Mouse (Mus musculus): ENCODE measurements around the gene Adat1.

Gene Adat1

DNA sequence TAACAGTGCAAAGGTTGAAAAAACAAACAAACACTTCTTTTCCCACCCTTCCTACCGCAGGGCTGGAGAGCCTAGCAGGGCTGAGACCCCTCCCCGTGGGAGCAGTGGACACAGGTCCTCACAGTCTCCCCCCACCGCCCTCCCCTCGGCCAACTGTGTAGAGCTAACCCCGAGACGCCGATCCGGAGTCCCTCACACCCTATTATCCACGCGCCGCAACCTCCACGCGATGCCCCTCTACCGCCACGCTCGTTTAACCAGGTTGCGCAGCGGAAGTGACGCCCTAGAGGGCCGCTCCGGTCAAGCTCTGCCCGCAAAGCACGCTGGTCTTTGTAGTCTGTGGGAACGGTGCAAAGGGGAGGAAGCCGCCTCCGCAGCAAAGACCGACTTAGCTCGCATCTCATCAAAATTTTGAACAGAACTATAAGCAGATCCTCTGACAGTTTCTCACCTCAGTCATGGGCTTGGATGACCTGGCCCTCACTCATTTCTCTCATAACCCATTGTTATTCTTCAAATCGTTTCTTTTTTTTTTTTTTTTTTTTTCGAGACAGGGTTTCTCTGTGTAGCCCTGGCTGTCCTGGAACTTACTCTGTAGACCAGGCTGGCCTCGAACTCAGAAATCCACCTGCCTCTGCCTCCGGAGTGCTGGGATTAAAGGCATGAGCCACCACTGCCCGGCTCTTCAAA is at the start of gene Adat1:
Gene Adat1, minus strand, starts transcription at position 290 of the 690 bp plus-strand sequence.
- peak; percentile 77 to 82 for DNase-seq (ENCODE audit: low spot score in 2 of 2)

DNA sequence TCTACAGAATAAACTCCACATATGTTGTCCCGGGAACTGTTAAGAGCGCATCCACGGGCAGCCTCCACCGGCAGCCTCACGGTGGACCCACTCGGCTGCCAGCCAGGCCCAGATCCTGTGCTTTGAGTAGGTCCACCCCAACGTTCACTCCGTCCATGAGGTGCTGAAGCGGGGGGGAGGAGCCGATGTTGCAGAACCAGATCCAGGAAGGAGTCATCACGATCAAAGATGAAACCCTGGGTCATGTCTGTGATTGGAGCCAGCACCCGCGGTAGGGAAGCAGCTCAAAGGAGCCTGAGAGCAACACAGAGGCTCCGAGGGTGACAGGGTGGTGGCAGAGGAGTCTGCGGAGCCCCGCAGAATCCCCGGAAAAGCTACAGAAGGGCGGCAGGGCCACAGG is 45.4 kb upstream of the Adat1 start:
- DNase-seq (ENCODE audit: low spot score in 2 of 2), result no peak

DNA sequence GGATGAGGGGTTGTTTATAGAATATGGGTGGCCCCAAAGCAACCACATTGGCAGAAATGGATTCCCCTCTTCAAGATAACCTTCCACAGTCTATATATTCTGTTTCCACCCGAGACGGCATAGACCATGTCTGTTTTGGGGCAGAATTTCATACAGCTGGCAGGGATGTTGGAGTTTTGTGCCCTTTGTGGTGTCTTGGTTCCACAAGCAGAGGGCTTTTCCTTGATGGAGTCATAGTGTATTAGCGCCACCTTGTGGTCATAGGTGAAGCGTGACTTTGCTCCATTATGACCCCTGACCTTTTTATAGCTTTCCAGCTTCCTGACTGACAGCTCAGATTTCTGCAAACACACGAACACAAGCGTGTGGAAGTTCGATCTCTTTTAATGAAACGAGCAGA is 42.5 kb upstream of the Adat1 start:
- peak in 1 of 2 experiments; percentile 34 for DNase-seq (ENCODE audit: low spot score in 2 of 2)

DNA sequence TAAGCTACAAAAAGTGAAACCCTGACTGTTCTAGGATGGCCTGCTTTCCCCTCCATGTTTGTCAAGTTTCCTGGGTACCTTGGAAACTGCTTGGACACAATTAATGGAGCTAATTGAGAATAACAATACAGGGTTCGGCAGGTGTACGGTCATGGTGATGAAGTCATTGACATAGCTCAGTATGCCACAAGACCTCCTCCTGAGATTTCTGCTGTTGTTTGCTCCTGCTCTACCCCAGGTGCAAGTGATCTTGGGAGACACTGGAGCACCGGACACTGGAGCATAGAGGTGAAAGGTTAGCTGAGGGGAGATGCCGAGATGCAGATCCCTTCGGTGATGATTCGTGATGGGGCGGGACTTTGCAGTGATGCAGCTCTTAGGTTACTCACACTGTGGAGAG is 41.0 kb upstream of the Adat1 start:
- no peak for DNase-seq (ENCODE audit: low spot score in 2 of 2)

DNA sequence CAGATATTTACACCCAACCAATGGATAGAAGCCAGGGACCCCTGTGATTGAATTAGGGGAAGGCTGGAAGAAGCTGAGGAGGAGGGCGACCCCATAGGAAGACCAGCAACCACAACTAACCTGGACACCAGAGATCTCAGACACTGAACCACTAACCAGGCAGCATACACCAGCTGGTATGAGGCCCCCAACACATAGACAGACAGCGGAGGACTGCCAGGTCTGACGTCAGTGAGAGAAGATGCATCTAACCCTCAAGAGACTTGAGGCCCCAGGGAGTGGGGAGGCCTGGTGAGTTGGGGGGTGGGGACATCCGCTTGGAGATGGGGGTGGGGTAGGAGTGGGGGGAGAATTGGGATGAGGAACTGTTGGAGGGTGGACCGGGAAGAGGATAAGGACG is 38.6 kb upstream of the Adat1 start:
- DNase-seq (ENCODE audit: low spot score in 2 of 2), result no peak

DNA sequence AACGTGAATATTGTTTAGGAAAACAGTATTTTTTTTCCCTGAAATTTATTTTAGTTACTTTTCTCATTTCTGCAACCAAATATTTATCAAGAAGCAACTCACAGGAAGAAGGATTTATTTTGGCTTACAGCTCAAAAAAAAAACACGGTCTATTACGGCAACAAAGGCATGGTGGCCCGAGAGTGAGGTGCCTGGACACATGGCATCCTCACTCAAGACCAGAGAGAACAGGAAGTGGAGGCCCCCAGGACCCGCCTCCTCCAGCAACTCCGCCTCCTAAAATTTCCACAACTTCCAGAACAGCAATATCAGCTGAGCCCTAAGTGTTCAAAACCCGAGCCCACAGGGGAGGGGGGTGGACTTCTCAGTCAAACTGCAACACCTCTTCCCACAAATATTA is 37.4 kb upstream of the Adat1 start:
- no peak for DNase-seq (ENCODE audit: low spot score in 2 of 2)

DNA sequence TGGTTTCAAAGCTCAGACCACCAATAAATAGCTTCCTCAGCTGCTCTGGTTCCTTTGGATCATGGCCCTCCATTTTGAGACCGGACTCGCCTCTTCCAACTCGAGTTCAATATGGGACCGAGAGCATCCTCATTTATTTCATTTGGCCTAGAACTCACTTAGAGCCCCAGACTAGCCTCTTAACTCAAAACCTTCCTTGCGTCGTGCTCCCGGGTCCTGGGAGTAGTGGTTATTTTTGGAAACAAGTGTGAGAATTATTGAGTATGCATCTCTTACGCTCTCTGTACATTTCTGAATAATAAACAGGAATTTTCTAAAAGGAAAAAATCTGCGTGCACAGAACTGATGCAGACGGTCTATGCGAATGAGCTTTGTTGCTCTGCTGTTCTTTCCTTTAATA is 22.8 kb upstream of the Adat1 start, which contains the start of gene Gm6793:
Gene Gm6793, minus strand, starts transcription at position 101 of the 400 bp plus-strand sequence.
- no peak for DNase-seq (ENCODE audit: low spot score in 2 of 2)

DNA sequence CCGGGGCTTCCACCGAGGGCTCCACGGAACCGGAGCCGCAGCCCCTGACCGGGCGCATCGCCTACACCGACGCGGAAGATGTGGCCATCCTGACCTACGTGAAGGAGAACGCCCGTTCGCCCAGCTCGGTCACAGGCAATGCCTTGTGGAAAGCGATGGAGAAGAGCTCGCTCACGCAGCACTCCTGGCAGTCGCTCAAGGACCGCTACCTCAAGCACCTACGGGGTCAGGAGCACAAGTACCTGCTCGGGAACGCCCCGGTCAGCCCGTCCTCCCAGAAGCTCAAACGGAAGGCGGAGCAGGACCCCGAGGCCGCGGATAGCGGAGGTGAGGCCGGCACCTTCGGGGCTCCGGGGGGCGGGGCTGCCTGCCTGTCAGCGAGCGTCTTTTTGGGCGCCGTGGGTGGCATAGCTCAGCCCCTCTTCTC is 19.7 kb upstream of the Adat1 start:
- peak; percentile 42 to 44 for DNase-seq (ENCODE audit: low spot score in 2 of 2)

DNA sequence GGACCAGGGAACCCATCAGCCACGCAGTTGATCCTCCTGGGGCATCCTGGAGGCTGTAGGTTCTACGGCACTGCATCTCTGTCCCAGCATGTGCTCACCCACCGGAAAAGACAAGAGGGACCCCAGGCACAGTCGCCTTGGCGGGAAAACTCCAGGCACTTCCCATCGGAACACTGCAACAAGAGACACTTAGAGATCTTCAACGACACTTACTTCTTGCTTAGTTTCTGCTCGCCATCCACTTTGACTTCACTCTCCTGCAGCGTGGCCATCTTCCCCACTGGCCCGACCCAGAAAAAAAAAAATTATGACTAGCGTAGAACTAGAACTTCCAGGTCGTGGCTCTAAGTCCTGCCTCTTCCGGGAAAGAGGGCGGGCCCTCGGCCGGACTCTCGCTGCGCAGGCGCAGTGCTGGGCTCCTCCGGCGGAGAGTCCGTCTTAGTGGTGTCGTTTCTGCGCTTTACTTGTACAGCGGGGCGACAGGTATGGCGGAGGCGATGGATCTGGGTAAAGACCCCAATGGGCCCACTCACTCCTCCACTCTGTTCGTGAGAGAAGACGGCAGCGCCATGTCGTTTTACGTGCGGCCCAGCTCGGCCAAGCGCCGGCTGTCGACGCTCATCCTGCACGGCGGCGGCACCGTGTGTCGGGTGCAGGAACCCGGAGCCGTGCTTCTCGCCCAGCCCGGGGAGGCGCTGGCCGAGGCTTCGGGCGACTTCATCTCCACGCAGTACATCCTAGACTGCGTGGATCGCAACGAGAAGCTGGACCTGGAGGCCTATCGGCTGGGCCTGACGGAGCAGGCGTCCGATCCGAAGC is 19.1 kb upstream of the Adat1 start, which contains the start of the genes Kars and Terf2ip:
Gene Kars, minus strand, starts transcription at position 327 of the 819 bp plus-strand sequence.
Gene Terf2ip, plus strand, starts transcription at position 402 of the 819 bp plus-strand sequence.
- peak; percentile 85 to 88 for DNase-seq (ENCODE audit: low spot score in 2 of 2)

DNA sequence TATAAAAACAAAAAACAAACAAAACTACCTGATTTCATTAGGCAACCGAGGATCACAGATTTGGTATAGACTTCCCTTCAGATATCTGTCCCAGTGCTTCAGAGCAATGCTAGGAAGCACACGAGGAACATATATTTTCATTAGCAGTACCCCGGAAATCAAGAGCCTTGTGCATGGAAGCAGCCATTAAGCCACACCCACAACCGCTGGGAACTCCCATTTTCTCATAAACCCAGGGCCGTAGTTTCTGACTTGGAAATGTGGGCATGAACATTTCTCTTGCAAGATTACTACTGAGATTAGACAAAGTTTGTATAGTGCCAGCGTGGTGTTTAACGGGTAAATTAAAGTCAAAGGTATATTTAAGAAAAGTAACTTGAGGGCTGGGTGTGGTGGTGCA is 17.5 kb upstream of the Adat1 start:
- DNase-seq (ENCODE audit: low spot score in 2 of 2), result no peak

DNA sequence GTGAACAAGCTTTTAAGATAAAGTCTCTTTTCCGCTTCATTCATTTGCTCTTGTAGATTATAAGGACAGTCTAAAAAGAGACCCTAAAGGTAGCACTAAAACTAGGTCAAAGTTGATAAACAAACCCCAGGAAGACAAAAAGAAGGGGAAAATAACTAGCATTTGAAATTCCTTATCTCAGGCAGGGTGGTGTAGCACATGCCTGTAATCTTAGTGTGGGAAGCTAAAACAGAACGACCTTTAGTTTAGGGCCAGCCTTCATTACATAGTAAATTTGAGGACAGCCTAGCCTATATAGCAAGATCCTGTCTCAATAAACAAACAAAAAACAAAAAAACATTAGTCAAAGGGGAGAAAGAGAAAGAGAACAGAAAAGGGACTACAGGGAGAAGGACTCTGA is 15.6 kb upstream of the Adat1 start:
- no peak for DNase-seq (ENCODE audit: low spot score in 2 of 2)

DNA sequence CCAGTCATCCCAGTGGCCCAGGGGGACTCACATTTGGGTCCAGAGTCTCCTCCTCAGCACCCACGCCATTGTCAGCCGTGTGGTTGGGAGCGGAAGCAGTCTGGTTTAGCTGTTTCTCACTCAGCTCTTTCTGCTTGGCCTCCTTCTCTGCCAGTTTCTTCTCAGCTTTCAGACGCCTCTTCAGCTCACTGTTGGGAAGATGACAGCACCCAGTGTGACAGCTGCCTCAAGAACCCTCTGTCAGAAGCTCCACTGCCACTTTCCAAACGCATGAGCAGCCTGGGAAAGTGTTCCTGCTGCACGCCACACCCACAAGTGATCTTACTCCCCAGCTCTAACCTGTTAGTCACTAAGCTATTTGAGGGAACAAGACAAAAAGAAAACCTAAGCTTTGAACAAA is 13.5 kb upstream of the Adat1 start:
- DNase-seq (ENCODE audit: low spot score in 2 of 2), result no peak

DNA sequence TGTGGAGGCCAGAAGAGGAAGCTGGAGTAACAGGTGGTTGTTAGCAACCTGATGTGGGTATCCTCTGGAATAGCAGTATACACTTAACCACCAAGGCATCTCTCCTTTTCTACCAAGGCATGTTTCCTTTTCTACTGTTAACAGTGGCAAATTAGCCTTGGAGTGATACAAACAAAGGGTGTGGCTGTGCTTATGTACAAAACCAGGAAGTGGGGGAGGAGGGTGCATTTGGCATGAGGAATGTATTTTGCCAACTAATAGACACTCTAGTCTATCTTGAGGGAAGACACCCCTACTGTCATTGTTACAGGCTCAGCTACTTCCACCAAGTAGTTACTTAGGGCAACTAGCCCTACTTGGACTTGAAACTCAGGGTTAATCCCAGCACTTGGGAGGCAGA is 12.7 kb upstream of the Adat1 start:
- DNase-seq (ENCODE audit: low spot score in 2 of 2), result no peak

DNA sequence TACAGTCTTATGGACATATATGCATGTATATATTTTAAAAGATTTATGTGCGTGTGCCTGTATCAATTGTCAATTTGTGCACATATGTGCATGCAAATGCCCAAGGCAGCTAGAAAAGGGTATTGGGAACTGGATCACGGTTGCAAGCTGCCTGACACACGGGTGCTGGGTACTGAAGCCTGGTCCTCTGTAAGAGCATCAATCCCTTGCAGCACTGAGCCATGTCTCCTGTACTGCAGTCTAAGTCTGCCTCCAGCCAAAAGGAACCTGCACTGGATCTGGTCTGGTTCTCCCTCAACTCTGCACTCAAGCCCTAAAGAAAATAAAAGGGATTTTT is 569 bp upstream of the Adat1 start:
- DNase-seq (ENCODE audit: low spot score in 2 of 2), result no peak

DNA sequence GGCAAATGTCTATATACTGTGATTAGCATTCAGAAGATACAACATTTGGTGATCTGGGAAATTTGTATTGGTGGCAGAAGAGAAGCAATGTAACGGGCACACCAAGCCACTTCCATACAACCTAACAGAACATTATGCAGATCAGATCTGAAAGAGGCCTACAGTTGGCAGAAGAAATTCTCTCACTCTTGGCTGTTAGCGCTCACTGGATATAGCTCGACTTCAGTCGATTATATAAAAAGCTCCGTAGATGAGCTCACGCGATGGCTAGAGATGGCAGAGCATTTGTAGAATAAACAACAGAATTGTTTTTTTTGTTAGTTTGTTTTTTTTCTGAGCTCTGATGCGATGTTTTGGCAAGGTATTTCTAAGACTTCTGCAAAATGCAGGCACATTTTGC is 824 bp downstream of the Adat1 start:
- no peak for DNase-seq (ENCODE audit: low spot score in 2 of 2)

DNA sequence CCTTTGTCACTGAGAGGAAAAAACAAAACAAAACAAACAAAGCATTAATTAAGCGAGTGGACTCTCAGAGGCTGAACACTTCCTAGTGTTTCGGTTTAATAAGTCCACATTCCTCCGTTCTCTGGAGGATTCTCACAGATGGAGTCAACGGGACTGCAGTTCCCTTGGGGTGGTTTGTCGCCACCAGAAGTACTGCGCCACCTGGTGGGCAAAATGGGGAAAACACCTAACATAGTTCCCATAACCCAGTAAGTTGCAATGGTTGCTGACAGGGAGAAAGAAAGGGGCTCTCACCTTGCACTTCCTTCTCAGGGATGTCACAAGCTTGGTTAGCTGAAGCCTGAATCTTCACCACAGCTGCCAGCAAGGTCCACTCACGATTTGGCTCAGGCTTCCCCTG is 2.2 kb downstream of the Adat1 start:
- DNase-seq (ENCODE audit: low spot score in 2 of 2), result peak; percentile 51 to 79

DNA sequence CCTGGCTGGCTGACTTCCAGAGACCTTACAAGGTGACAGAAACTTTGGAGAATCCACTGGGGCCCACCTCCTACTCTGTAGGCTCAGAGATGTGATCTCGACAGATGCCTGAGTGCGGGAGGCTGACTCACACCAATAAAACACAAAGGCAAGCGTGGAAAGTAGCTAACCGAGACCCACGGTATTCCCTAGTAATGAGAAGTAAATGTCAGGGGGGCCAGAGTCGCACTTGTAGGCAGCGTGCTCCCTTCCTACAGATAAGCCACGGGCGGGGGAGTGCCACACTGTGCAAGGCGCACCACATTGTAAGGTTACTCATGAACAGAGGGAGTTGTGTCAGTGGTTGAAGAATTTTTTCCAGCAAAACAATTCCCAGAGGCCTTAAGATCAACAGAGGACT is 7.6 kb downstream of the Adat1 start:
- no peak for DNase-seq (ENCODE audit: low spot score in 2 of 2)

DNA sequence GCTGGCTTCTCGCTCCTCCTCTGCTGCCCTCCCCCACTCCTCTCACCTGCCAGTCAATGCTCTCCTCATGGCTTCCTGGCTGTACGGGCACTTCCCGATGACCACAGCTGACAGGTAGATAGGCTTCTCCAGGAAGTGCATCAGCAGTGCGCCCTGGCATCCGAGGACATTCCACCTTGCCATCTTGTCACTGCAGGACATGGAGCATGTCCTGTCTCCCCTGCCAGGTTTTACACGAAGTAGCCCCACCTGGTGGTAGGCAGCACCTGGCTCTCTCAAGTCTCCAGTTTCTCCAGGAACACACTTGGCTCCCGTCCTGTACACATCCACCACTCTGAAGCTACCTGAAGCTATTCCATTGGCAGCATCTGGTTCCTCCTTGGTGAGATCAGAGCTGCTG is 10.0 kb downstream of the Adat1 start:
- DNase-seq (ENCODE audit: low spot score in 2 of 2), result peak in 1 of 2 experiments; percentile 26

DNA sequence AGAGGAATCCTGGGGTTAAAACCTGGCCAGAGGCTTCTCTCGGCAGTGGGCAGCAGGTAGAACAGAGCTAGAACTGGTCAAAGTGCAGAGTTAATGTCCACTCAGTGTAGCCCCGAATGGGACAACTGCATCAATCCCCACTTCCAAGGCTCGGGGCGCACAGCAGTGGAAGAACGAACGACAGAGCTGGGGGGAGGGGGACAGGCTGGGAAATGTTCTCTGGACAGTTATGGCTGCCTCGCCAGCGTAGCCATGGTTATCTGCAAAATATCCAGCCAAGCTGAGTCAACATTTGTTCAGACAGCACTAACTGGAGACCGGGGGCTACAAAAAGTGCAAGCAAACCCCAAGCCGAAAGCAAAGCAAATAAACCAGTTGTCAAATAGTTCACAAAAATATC is 14.0 kb downstream of the Adat1 start:
- no peak for DNase-seq (ENCODE audit: low spot score in 2 of 2)

DNA sequence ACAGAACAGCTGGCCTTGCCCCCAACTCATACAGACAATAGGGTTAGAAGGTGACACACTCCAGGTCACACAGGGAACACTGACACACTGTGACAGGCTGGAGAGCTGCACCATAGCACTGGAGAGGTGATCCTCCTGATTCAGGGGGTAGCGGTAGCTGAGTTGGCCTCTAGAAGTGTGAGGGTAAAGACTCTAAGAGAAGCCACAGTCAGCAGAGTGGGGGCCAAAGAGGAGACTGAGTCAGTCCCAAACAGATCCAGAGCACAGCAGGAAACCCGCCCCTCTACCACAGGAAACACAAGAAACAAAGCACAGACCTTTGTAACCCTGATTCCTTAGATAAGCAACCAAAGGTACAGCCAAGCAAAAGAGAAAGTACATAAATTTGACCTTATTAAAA is 15.8 kb downstream of the Adat1 start:
- DNase-seq (ENCODE audit: low spot score in 2 of 2), result peak; percentile 36 to 48

DNA sequence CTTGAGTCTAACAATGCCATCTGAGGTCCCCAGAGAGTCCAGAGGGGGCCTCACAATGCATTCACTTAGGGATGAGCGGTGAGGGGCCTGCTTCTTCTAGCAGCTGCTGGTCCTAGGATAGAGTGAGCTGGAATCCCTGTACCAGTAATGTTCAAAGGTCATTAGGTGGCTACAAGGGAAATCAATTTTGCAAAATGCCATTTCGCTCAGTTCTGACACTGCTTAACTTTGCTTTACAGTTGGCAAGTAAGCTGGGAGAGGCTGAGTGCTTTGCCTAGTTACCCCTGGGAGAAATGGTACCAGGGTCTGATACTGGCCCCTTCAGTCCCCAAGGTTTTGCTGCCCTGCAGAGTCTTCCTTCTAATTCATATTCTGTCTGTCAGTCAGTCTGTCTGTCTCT is 16.4 kb downstream of the Adat1 start:
- no peak for DNase-seq (ENCODE audit: low spot score in 2 of 2)

DNA sequence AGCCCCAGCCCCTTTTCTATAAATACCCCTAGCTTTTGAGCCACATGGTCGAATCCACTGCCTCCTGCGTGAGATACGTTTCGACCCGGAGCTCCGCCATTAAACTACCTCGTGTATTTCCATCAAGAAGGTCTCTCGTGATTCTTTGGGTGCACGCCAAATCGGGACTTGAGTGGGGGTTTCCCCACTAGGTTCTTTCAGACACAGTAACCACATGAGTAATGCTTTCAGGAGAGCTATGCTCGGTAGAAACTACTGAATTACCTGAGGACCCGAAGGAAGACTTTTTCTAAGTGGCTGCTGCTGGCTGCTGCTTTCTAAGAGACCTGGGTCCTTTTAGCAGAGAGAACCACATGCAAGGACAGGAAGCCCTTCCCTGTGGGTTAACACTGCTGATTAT is 18.0 kb downstream of the Adat1 start:
- DNase-seq (ENCODE audit: low spot score in 2 of 2), result no peak

DNA sequence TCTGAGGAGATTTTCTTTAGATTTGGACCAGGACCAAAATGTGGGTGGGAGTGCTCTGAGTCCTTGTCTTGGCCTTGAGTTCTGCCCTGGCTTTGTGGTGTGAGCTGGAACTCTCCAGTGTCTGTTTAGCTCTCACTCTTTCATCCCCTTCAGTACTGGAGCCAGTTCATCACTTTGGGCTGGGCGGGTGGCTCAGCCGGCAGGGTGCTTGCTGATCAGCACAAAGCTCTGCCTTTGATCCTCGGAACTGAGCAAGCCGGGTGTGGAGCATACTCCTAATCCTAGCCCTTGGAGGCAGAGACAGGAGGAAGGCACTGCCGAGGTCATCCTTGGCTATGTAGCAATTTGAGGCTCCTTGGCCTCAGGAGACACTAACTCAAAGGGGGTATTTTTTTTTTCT is 23.1 kb downstream of the Adat1 start:
- DNase-seq (ENCODE audit: low spot score in 2 of 2), result no peak
